Mouse (Mus musculus) monocyte, adult 59 days (primary cell): ENCODE data around the gene AW549877. TPM values are rescaled to one million over a fixed set of nuclear protein-coding genes. Genes with fewer than 3 reads are reported as not detected.

Source experiments
- total RNA-seq, 2 experiments: library from RNA; stranded (reverse); gene quantifications; one replicate each; pipeline ENCODE4 v1.2.4; 2023

AW549877 gene
- total RNA-seq = 10 to 100 TPM; 37.3 to 38.1 TPM

GRCm38 (mm10) chr15:3995448-3996266, at the start of gene AW549877:
Gene AW549877 (minus strand): TSS chr15:3995744.

GRCm38 (mm10) chr15:4026231-4026773, 30.8 kb upstream of the AW549877 start, which contains the start of gene Oxct1:
Gene Oxct1 (plus strand): TSS chr15:4026383.

GRCm38 (mm10) chr15:3979061-3979848, 16.3 kb downstream of the AW549877 start, which contains the start of gene Fbxo4:
Gene Fbxo4 (minus strand): TSS chr15:3979573.

Other genes starting within 250 kb of the AW549877 start
- 10 to 100 TPM; 27.8 to 27.9 TPM for gene Fbxo4, start 16.2 kb downstream of the AW549877 start, total RNA-seq
- 10 to 100 TPM; 37.0 to 38.2 TPM for gene Oxct1, start 30.6 kb upstream of the AW549877 start, total RNA-seq